Mouse (Mus musculus) ES-E14 (cell line): Measurements from ENCODE around the gene Rnf43.

ENCODE experiments used
- CHD2 ChIP-seq: IDR thresholded peaks from 2 replicates; pipeline ENCODE4 v1.6.1; 2014; ENCODE audit warnings: mild to moderate bottlenecking, low read depth, low read length, inconsistent platforms
- MAFK ChIP-seq: IDR thresholded peaks from 2 replicates; pipeline ENCODE4 v1.6.1; 2014; ENCODE audit warnings: mild to moderate bottlenecking, low read depth, low read length, inconsistent platforms; ENCODE audit not compliant: insufficient read depth

DNA sequence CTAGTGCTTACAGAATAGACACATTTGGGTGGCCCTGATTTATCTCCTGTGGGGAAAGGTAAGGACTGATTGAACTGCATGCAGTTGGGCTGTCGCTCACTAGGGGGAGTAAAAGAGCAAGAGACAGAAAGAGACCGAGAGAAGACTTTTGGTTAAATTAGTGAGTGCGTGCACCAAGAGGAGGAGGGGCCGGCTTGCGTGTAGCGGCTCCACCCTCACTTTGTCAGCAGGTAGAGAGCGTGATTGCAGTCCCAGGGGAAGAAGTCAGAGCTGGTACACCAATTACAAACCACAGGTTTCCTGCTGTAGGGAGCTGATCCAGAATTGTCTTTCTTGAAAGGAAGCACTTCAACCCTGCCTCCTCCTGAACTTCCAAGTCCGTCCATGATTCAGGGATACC lies at the start of gene Rnf43:
- TF ChIP-seq CHD2, result 0 out of 2 replicates have a peak, but pooled peaks have one; percentile 35
- TF ChIP-seq MAFK, result no peak
